Mouse (Mus musculus) left cerebral cortex, postnatal 14 days (tissue): ENCODE measurements around the gene Lpcat2b. TPM values are rescaled to one million over a fixed set of nuclear protein-coding genes. Genes with fewer than 3 reads are reported as not detected.
A peak's percentile ranks its signal among the peaks of the same experiment; 100 is the strongest.

Experiments
- DNase-seq, 2 experiments: peaks; one replicate each; pipeline ENCODE4 v3.0.0; 2021 to 2022; ENCODE audit warnings: low spot score in 2 of 2, mixed read lengths in 1 of 2
- intact Hi-C: fragments of 180-260 bp; cut with DNase I; formaldehyde crosslinking; loops from one replicate; pipeline ENCODE4 v1.15.1; 2025
- total RNA-seq, 2 experiments: library from RNA; stranded (reverse); gene quantifications; 2 replicates each; pipeline ENCODE4 v1.2.3; 2021

The Lpcat2b gene
- total RNA-seq, 2 experiments from 2014 or later, result 0.13 to 0.42 TPM

DNA sequence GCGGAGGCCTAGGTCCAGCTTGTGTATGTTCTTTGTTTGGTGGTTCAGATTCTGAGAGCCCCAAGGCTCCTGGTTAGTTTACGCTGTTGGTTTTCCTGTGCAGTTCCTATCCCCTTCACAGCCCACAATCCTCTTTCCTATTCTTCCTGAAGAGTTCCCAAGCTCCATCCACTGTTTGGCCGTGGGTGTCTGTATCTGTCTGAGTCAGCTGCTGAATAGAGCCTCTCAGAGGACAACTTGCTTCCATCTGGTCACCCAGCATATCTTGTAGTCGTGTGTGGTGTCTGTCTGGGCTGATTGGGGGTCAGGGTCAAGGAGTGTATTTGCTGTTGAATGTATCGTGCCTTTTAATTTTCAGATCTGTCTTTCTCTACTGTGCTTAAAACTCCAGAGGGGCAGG, 10.5 kb downstream of the Lpcat2b start:
- DNase-seq, result no peak
- intact Hi-C loops, result no loop called here

DNA sequence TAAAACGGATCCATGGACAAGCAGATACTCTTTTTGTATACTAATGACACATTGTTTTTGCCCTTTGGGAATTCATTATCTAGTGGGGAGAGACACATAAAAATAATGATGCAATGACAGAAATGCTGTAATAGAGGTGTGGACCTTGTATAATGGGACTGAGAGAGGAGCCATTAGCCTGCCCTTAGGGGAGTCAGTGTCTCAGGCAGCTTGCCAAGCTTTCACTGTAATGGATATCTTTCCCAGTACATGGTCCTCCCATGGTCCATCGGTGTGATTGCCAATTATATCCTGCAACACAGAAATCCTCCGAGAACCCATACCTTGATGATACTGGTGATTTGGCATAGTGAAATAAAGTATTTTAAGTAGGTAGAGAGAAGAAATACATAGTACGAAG, 12.9 kb downstream of the Lpcat2b start:
- DNase-seq, result no peak
- intact Hi-C loops, result no loop called here

DNA sequence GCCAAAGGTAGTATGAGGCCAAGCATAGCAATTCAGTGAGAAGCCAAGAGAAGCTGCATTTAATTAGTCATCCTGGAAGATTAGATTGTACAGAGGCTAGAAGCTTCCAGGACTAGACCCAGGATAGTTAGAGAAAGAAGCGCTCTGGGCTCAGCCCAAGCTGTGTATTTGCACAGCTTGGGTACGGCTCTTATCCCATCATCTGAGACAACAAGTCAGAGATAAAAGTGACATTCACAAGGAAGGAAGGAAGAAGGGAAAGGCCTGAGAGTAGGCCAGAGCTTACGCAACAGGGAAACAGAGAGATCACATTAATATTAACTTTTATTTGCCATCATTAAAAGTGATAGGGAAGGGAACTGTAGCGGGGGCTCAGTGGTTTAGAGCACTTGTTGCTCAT, 16.6 kb downstream of the Lpcat2b start:
- intact Hi-C loops, result no loop called here
- no peak for DNase-seq

DNA sequence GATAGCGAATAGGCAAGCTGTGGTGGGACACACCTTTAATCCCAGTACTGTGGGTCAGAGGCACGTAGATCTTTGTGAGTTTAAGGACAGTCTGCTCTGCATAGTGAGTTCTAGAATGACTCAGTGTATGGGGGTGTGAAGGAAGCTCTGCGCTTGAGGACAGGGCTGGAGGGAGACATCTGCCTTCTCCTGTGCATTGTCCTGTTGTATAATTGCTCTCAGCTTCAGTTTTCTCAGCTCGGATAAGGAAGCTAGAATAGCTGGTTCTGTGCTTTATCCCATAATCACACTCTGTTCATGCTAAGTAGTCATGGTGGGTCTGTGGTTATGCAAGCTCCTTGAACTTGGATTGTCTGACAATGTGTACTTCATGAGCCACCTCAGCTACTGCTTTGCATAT, 17.4 kb downstream of the Lpcat2b start:
- peak in 1 of 2 experiments; percentile 41 for DNase-seq
- intact Hi-C loops, result no loop called here

DNA sequence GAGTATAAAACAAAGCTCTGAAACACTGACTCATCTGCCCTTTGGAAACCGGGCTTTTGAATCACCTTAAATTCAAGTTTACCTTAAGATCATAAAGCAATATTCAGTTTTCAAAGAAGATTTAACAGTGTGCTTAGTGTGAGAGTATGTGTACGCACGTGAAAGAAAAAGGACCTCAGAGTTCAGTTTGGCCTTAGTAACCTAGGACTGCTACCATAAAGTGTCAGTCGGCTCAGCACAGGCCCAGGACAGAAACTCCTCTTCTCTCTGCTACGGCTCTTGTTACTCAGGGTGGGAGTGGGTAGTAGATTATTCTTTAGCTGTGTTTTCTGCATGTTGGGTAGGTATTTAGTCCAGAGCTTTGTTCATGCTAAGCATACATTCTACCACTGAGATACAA, 18.3 kb downstream of the Lpcat2b start:
- intact Hi-C loops, result no loop called here
- no peak for DNase-seq

DNA sequence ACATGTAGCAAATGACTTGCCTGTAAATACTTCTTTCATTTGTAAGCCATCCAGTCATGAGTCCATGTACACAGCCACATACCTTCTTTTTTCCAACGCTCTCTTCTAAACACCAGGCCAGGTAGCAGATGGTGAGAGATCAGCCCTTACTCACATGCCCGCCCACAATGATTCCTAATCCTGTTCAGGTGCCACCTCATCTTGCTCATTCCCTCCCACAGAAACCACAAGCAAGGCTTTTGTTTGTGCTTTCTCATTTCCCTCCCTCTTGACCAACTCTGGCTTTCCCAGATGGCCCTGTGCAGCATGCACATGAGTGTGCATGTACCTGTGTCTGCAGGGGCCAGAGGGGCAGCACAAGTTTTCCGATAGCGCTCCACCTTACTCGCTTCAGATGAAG, 18.9 kb downstream of the Lpcat2b start:
- intact Hi-C loops, result no loop called here
- DNase-seq, result no peak

DNA sequence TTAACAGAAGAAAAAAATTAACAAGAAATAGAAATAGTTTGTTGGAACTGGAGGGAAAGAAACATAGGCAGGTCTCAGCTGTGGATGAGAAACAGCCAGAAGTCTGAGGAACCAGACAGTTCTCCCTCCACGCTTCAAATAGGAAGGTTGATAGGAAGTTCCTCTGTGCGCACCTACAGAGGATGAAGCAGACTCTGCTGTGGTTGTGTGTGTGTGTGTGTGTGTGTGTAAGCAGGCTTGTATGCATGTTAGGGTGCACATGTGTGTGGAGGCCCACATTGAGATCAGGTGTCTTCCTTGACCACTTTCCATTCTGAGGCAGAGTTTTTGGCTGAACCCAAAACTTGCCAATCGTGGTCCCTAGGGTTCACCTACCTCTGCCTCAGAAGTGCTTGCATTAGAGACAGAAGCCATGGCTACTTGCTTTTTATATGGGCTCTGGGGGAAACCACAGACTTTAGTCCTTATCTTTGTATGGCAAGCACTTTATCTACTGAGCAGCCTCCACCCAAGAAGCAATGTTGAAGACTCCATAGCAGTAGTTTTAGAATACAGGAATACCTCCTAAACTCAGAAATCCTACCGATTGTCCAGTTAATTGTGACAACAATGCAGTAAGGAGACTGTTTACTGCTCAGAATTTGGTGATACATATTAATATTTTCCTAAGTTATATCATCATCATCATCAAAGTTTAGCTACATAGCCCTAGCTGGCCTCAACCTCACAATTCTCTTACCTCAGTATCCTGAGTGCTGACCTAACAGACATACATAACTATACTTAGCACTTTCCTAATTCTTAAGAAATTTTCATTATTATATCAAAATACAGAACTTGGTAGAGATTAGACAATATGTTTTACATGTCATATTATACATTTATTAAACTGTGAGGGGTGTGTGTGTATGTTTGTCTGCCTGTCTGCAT, 31.1 kb downstream of the Lpcat2b start:
- intact Hi-C loops, result no loop called here
- DNase-seq, result no peak

DNA sequence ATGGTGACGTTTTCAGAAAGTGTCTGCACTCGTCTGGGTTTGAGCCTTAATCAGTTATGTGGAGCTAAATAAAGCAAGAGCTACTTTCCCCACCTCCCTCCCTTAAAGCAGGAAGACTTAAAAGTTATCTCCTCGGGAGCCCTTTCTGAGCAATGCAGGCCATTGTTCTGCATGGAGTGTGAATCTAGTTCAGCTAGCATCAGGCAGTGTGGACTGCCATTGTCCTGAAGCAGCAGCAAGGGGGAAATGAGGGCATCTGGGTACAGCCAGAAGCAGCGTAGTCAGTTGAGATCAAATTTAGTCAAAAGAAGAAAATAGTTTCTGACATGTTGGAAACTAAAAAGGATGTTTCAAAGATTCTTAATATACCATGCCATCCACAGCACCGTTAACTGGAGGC, 35.2 kb downstream of the Lpcat2b start:
- intact Hi-C loops, result no loop called here
- DNase-seq, result no peak

DNA sequence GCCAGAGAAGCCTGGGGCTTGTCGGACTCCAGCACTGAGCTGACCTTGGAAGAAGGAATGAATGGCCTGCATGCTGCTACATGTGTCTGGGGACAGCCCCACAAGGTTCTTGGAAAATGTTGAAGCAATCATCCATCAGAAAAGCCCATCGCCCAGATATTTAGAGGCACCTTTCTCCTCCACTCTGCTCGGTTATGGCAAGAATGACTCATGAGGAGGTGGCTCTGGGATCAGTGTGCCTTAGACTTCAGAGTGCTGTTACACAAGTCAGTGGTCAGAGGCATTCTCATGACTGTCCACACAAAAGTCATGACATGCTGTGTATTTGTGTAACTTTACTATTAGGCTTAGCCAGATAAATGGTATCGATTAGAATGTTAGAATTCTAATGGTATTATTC, 35.7 kb downstream of the Lpcat2b start:
- intact Hi-C loops, result no loop called here

DNA sequence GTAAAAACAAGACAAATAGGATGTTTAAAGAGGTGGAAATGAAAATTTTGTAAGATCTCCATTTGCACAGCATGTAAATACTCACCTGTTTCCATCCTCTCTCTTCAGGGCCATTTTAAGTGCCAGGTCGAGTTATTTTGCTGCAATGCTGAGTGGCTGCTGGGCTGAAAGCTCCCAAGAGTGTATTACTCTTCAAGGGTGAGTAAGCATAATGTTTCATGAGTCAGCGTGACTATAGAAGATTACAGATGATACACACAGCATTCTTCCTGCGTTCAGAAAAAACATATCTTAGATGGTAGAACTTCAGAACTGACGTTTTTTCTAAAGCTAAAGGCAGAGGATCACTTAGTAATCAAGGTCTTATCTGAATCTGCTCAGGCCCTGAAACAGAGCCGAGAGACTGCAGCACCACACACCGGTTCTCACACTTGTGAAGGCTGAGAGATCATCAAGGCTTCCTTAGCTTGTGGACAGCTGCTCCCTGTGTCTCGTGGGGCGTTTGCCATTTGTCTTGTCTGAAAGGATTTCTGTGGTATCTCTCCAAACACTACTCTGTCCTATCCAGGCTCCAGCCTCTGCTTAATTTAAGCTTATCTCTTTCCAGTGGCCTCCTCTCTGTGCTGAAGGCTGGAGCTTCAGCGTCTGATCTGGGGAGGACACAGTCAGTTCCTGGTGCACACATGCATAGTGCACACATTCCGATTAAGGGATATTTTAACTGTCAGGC, 39.4 kb downstream of the Lpcat2b start:
- DNase-seq, result no peak

More for the DNA sequence above, 35.7 kb downstream of the Lpcat2b start:
- DNase-seq, result no peak

DNA sequence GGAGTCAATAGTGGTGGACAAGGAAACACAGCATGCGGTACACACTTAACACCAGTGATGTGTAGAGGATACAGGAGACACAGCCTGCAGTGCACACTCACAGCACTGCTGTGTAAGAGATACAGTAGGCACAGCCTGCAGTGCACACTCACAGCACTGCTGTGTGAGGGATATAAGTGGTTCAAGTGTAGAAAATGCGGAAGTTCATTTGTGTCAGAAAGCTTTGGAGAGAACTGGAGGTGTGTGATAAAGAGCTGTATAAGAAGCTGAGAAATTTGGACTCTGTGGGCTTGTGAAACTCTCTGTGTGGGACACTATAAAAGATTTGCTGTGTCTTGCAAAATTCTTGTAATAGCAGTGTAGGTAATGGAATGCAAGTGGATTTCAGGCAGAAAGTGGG, 48.8 kb downstream of the Lpcat2b start:
- no peak for DNase-seq

More for the DNA sequence above, 39.4 kb downstream of the Lpcat2b start:
- intact Hi-C loops, result no loop called here

More for the DNA sequence above, 48.8 kb downstream of the Lpcat2b start:
- intact Hi-C loops, result no loop called here

Other genes with a start within 250 kb of the Lpcat2b start
- gene Tgfbr3, start 141.9 kb upstream of the Lpcat2b start, total RNA-seq, result 1 to 10 TPM; 9.3 TPM
- 10 to 100 TPM; 13.1 to 15.0 TPM for gene Brdt, start 100.4 kb upstream of the Lpcat2b start, total RNA-seq
- gene Ephx4, start 28.8 kb upstream of the Lpcat2b start, total RNA-seq, result 10 to 100 TPM; 71.7 to 76.4 TPM
- gene Btbd8, start 6.4 kb downstream of the Lpcat2b start, total RNA-seq, result 100 to 1,000 TPM; 142 to 145 TPM
- under 1 TPM; 0.66 to 0.76 TPM for gene Gm42669, start 76.1 kb downstream of the Lpcat2b start, total RNA-seq
- 1 to 10 TPM in 1 of 2 experiments, under 1 TPM in 1; 0.55 to 1.1 TPM for gene 1700028K03Rik, start 103.2 kb downstream of the Lpcat2b start, total RNA-seq
- gene Rpap2, start 165.8 kb downstream of the Lpcat2b start, total RNA-seq, result 10 to 100 TPM; 21.8 to 24.0 TPM
- gene Glmn, start 166.3 kb downstream of the Lpcat2b start, total RNA-seq, result 10 to 100 TPM; 18.1 to 18.7 TPM